Mouse (Mus musculus) liver, embryonic 16.5 days (tissue): ENCODE measurements around the gene Fam102a. TPM values are rescaled to one million over a fixed set of nuclear protein-coding genes. Genes with fewer than 3 reads are reported as not detected.

ENCODE experiments used
- ATAC-seq: fragments of 200-750 bp; cut with Nextera tagmentation; 2 replicates; pipeline ENCODE4 v1.8.0; 2017; ENCODE audit warnings: low read depth, mild to moderate bottlenecking, moderate number of reproducible peaks, moderate library complexity
- H3K27ac ChIP-seq: fragments of 300-500 bp; sonication (generic); 2 replicates; pipeline ENCODE4 v1.5.1; 2014; ENCODE audit warnings: mild to moderate bottlenecking, low read length
- H3K27me3 ChIP-seq: fragments of 300-500 bp; sonication (generic); 2 replicates; pipeline ENCODE4 v1.6.1; 2014; ENCODE audit warnings: low read depth, low read length, mixed read lengths; ENCODE audit not compliant: control insufficient read depth, insufficient read depth
- H3K36me3 ChIP-seq: fragments of 300-500 bp; sonication (generic); 2 replicates; pipeline ENCODE4 v1.6.1; 2014; ENCODE audit warnings: mild to moderate bottlenecking; ENCODE audit not compliant: control insufficient read depth, insufficient read depth
- H3K4me1 ChIP-seq: fragments of 300-500 bp; sonication (generic); 2 replicates; pipeline ENCODE4 v1.6.1; 2014; ENCODE audit warnings: low read depth, low read length, mixed read lengths; ENCODE audit not compliant: control insufficient read depth
- H3K4me2 ChIP-seq: fragments of 300-500 bp; sonication (generic); 2 replicates; pipeline ENCODE4 v1.6.1; 2014; ENCODE audit warnings: low read depth, low read length, mixed read lengths
- H3K4me3 ChIP-seq: fragments of 300-500 bp; sonication (generic); 2 replicates; pipeline ENCODE4 v1.5.1; 2014; ENCODE audit warnings: low read depth, mild to moderate bottlenecking, low read length
- H3K9ac ChIP-seq: fragments of 300-500 bp; sonication (generic); 2 replicates; pipeline ENCODE4 v1.6.1; 2014; ENCODE audit warnings: low read depth, low read length
- H3K9me3 ChIP-seq: fragments of 300-500 bp; sonication (generic); replicated peaks from 2 replicates; pipeline ENCODE4 v1.6.1; 2016; ENCODE audit warnings: low read length; ENCODE audit not compliant: control insufficient read depth
- WGBS: fragments of 180-500 bp; shearing (Covaris S2); extraction: QIAGEN DNeasy Blood & Tissue Kit; methylation state at CpG from one replicate; pipeline ENCODE4 v1.1.7; 2014; ENCODE audit not compliant: insufficient replicate concordance; 5-methylcytosine and 5-hydroxymethylcytosine counted together
- polyA plus RNA-seq: library from polyadenylated mRNA; unstranded; fragments of >200 nt; fragmentation: Nextera tagmentation; extraction: Ambion mirVana; gene quantifications from 2 replicates; pipeline ENCODE4 v1.2.1, GENCODE M21; 2015

The Fam102a gene
- polyA plus RNA-seq, 1 experiment from 2014 or later, result 1.6 TPM

DNA sequence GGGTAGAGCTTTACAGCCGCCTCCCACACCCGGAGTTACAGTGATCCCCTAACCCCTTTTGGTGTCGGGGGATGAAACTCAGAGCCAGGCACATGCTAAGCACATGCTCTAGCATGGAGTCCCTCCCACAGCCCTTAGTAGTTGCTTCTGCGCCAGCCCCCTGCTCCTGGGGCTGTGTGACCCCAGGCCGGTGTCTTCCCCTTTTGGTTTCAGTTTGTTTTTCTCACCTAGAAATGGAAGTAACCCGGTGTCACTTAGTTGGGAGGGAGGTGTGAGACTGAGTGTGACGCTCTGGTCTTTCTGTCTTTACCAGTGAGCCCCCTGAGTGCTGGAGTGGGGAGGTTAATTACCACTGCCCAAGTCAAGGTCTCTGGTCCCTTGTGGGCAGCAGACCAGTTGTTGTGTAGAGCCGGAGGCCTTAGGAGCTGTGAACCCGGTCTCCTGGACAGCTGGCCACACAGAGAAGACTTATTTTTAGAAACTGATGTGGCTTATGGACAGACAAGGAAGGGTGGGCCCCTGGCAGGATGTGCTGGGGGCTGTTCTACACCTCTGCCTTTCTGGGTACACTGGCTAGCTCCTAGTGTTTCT lies 52.7 kb downstream of the Fam102a start:
- H3K4me2 ChIP-seq, result peak overlapping the region; percentile 75
- H3K9me3 ChIP-seq, result no peaks in the 10 kb centered on the region
- peaks cover 23% of the 10 kb centered on the region for H3K4me1 ChIP-seq
- 11% methylated on average over 9 of the region's 9 CpGs for WGBS
- H3K27me3 ChIP-seq, result no peaks in the 10 kb centered on the region
- no peaks in the 10 kb centered on the region for H3K36me3 ChIP-seq
- peak overlapping the region; percentile 60 for H3K9ac ChIP-seq
- ATAC-seq, result no peak
- H3K27ac ChIP-seq, result 0 out of 2 replicates have a peak overlapping the region, but pooled peaks have one; percentile 19
- peak overlapping the region; percentile 66 for H3K4me3 ChIP-seq

DNA sequence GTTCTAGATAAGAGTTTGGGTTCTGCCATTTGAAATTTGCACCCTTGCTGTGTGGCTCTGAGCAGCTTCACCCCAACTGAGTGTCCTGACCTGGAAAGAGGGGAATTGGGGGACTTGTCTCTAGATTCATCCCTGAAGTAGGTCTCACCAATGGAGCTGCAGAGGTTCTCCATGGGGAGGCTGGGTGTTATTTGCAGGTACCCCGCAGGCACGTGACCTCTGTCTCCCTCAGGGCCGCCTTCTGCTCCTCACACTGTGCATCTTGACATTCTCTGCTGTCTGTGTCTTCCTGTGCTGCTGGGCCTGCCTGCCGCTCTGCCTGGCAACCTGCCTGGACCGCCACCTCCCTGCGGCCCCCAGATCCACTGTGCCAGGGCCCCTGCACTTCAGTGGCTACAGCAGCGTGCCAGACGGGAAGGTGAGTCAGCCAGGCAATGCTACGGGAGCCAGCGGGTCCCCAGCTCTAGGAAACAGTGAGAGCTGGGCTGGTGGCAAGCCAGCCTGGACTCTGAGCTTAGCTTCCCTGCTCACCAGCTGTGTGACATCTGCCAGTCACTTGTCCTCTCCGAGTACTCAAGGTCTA lies 54.2 kb downstream of the Fam102a start:
- 70% methylated on average over 11 of the region's 11 CpGs for WGBS
- H3K9ac ChIP-seq, result no peak overlapping the region
- no peak overlapping the region for H3K27ac ChIP-seq
- no peaks in the 10 kb centered on the region for H3K9me3 ChIP-seq
- no peak overlapping the region for H3K4me2 ChIP-seq
- H3K36me3 ChIP-seq, result no peaks in the 10 kb centered on the region
- no peaks in the 10 kb centered on the region for H3K27me3 ChIP-seq
- no peak for ATAC-seq
- no peak overlapping the region for H3K4me3 ChIP-seq
- H3K4me1 ChIP-seq, result peaks cover 18% of the 10 kb centered on the region

DNA sequence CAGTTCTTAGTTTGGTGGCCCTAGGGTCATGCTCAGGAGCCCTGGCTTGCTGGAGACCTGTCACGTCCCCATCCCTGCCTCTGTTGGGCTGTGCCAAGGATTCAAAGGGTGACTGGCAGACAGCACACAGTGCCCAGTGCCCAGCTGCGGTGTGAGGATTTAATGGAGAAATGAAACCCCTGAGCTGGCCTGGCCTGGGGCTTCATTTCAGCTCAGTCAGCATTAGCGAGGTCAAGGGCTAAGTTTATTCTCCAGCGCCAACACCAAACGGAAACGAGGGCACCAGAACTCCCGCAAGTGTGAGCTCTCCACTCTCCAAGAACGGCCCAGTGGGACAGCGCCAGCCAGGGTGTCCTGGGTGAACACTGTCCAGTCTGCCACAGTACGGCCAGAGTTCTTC lies 55.1 kb downstream of the Fam102a start:
- H3K4me3 ChIP-seq, result no peak overlapping the region
- H3K27me3 ChIP-seq, result no peaks in the 10 kb centered on the region
- H3K4me1 ChIP-seq, result peaks cover 18% of the 10 kb centered on the region
- no peak for ATAC-seq
- 67% methylated on average over 10 of the region's 10 CpGs for WGBS
- no peaks in the 10 kb centered on the region for H3K36me3 ChIP-seq
- no peak overlapping the region for H3K27ac ChIP-seq
- no peak overlapping the region for H3K4me2 ChIP-seq
- H3K9ac ChIP-seq, result no peak overlapping the region
- no peaks in the 10 kb centered on the region for H3K9me3 ChIP-seq

DNA sequence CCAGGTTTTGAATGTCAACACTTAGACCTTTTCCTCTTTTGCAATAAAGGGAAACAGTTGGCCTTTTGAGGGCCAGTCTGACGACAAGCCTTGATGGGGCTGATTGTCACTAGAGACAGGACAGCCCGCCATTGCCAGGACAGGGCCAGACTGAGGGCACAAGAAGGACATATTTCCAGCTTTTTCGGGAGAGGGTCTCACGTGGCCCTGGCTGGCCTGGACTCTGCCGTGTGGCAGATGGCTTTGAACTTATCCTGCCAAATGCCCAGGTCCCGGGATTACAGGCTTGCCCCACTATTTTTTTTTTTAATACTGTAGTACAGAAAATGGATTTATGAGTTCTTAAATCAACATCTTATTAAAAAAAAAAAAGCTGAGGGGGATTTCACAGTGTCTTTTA lies 56.1 kb downstream of the Fam102a start:
- Histone ChIP-seq H3K9me3 (no peaks in the 10 kb centered on the region), H3K27me3 (no peaks in the 10 kb centered on the region), H3K9ac (no peak overlapping the region), H3K36me3 (no peaks in the 10 kb centered on the region), H3K4me2 (no peak overlapping the region), H3K4me1 (peaks cover 18% of the 10 kb centered on the region), H3K4me3 (no peak overlapping the region), H3K27ac (no peak overlapping the region)
- no peak for ATAC-seq
- WGBS, result 72% methylated on average over 6 of the region's 6 CpGs

DNA sequence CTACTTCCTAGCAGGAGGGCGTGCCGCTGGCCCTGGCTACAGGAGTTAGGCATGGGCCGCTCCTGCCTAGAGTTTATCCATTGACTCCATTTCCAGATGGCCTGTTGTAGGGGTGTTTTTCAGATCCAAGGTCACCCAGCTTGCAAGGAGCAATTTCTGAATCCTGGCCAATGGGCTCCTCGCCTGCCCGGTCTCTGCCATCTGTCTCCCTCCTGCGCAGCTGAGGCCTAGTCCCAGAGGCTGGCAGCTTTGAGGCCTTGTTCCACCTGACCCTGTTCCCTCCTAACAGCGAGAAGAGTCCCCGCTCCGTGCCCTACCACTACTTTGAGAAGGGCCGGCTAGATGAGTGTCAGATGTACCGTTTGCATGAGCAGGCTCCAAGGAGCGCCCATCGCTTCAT lies 61.6 kb downstream of the Fam102a start:
- H3K4me3 ChIP-seq, result no peak overlapping the region
- WGBS, result 89% methylated on average over 13 of the region's 13 CpGs
- H3K27ac ChIP-seq, result no peak overlapping the region
- H3K36me3 ChIP-seq, result no peaks in the 10 kb centered on the region
- no peaks in the 10 kb centered on the region for H3K9me3 ChIP-seq
- H3K27me3 ChIP-seq, result no peaks in the 10 kb centered on the region
- no peak for ATAC-seq
- no peak overlapping the region for H3K4me2 ChIP-seq
- H3K4me1 ChIP-seq, result peaks cover 6% of the 10 kb centered on the region
- H3K9ac ChIP-seq, result no peak overlapping the region

DNA sequence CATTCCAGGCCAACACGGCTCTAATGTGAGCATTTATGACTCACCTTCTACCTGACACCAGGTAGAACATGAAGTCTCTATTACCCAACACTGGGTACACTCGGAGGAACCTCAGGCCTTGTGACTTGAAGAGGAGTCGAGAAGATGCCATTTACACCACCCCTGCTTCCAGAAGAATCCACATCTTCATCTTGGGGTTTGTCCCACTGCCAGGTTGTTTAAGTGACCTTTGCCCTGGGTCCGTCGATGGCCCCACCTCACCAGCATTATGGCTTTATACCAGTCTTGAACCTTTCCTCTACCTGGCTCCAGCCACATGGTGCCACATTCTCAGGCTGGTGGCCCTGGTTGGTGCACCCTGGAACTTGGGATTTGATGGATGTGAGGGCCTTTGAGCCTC lies 62.1 kb downstream of the Fam102a start:
- no peak overlapping the region for H3K4me2 ChIP-seq
- H3K4me3 ChIP-seq, result no peak overlapping the region
- ATAC-seq, result no peak
- H3K4me1 ChIP-seq, result peaks cover 12% of the 10 kb centered on the region
- no peak overlapping the region for H3K9ac ChIP-seq
- no peak overlapping the region for H3K27ac ChIP-seq
- no peaks in the 10 kb centered on the region for H3K27me3 ChIP-seq
- no peaks in the 10 kb centered on the region for H3K36me3 ChIP-seq
- H3K9me3 ChIP-seq, result no peaks in the 10 kb centered on the region
- 83% methylated on average over 5 of the region's 5 CpGs for WGBS

DNA sequence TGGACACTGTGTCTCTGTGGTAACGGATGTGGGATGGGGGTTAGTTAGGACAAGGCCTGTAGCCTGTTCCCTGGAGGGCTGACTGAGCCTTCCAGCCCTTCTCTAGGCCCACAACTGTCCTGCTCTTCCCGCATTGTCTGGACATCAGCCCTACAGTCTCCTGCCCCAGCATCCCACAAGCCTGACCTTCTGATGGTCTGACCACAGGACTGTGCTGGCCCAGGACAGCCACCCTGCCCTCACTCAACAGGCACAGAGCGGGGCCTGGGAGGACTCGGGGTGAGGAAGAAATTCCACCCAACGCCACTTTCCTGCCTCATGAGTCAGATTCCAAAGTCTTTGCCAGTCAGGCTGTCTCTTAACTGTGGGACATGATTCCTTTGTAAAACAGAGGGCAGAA lies 62.6 kb downstream of the Fam102a start:
- no peak for ATAC-seq
- WGBS, result 82% methylated on average over 5 of the region's 5 CpGs
- H3K27me3 ChIP-seq, result no peaks in the 10 kb centered on the region
- H3K27ac ChIP-seq, result no peak overlapping the region
- no peaks in the 10 kb centered on the region for H3K36me3 ChIP-seq
- no peak overlapping the region for H3K4me3 ChIP-seq
- no peaks in the 10 kb centered on the region for H3K9me3 ChIP-seq
- H3K4me1 ChIP-seq, result peaks cover 16% of the 10 kb centered on the region
- no peak overlapping the region for H3K9ac ChIP-seq
- H3K4me2 ChIP-seq, result no peak overlapping the region

DNA sequence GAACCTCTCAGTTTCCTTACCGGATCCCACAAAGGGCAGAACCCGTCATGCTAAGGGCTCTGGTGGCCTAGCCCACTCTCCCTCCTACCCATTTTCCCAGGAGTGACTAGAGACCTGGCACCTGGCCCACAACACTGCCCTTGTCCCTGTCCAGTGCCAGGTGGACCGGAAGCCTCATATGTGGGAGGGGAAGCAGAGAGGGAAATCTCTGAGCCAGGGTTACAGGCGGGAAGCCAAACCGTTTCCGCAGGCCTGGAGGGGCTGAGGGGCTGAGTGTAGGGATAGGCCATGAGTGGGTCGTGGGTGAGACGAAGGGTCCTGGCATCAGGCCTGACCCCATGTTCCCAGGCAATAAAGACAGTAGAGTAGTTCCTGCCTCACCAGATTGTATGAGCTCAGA lies 63.4 kb downstream of the Fam102a start:
- Histone ChIP-seq H3K36me3 (no peaks in the 10 kb centered on the region), H3K4me1 (peaks cover 16% of the 10 kb centered on the region), H3K4me3 (no peak overlapping the region), H3K9me3 (no peaks in the 10 kb centered on the region), H3K27ac (no peak overlapping the region), H3K4me2 (no peak overlapping the region), H3K9ac (no peak overlapping the region), H3K27me3 (no peaks in the 10 kb centered on the region)
- ATAC-seq, result no peak
- WGBS, result 84% methylated on average over 8 of the region's 8 CpGs

DNA sequence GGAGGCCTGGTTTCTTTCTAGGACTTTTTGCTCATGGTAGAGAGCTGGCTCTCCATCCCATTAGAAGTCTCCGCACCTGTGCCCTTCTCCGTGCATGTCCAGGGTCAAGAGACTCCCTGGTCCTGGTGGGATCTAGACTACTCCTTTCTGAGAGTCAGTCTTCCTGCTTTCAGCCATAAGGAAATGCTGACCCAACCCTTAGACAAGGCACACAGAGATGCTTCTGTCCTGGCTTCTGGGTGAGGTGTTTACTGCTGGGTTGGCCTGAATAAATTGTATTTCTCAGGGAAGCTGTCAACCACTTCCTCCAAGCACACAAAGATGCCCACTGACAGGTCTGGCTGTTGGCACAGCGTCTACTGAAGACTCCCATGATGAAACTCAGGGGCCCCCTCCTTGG lies 64.3 kb downstream of the Fam102a start, which contains the start of gene St6galnac6:
Gene St6galnac6, plus strand, starts transcription at position 301 of the 400 bp plus-strand sequence.
- H3K4me3 ChIP-seq, result no peak within 1 kb of the TSS
- no peak for ATAC-seq
- no peaks in the 10 kb centered on the region for H3K9me3 ChIP-seq
- H3K4me2 ChIP-seq, result no peak within 1 kb of the TSS
- no peak within 1 kb of the TSS for H3K9ac ChIP-seq
- H3K27ac ChIP-seq, result no peak within 1 kb of the TSS
- no peaks in the 10 kb centered on the region for H3K36me3 ChIP-seq
- peaks cover 16% of the 10 kb centered on the region for H3K4me1 ChIP-seq
- no peaks in the 10 kb centered on the region for H3K27me3 ChIP-seq
- WGBS, result 74% methylated on average over 3 of the region's 3 CpGs
